Mouse (Mus musculus): ENCODE data around the gene Tenm2. TPM values are rescaled to one million over a fixed set of nuclear protein-coding genes. Genes with fewer than 3 reads are reported as not detected.
A peak's percentile ranks its signal among the peaks of the same experiment; 100 is the strongest.

The Tenm2 gene
- polyA plus RNA-seq (2015; fragmentation: Nextera tagmentation; extraction: Ambion mirVana) = 0.01 TPM in 2 replicates

DNA sequence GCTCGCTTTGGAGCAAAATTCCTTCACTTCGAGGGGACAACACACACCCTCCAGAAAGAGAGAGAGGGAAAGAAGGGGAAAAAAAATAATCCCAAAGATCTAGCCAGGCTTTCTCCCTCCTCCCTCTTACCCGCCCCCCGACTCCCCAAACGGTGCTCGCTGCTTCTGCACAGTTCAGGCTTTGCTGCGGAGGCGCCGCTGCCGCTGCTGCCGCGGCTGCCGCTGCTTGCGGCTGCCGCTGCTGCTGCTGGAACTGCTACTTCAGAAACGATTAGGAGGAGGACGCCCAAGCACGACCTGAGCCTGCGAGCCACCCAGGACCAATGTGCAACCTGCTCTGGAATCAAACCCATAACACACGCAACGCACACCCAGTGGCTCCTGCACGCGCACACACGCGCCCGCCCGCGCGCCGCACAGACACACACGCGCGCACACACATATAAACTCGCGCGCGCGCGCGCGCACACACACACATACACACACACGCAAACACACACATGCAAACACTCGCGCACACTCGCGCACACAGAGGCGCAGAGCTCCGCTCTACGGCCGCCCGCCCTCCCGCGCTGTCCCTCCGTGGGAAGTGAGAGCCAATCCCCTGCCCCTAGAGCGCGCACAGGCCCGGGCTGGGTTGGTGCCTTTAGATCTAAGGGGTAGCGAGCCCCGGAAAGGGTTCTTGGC is at the start of gene Tenm2:
TSS of gene Tenm2 (minus strand) at position 51 of the 687 bp plus-strand sequence.
- no peak for ATAC-seq (ENCODE audit: low read depth)
- Histone ChIP-seq H3K4me2 (ENCODE audit: low read depth, low read length) (peak within 1 kb of the TSS; percentile 63), H3K36me3 (ENCODE audit: control insufficient read depth, insufficient read depth) (no peaks in the 10 kb centered on the region), H3K9ac (ENCODE audit: low read depth, low read length) (no peak within 1 kb of the TSS), H3K4me3 (ENCODE audit: low read depth, low read length) (peak within 1 kb of the TSS; percentile 48), H3K4me1 (ENCODE audit: control insufficient read depth, low read depth, low read length) (no peaks in the 10 kb centered on the region), H3K27me3 (ENCODE audit: control insufficient read depth, insufficient read depth, low read depth, low read length) (peaks cover 22% of the 10 kb centered on the region), H3K27ac (ENCODE audit: low read length) (no peak within 1 kb of the TSS), H3K9me3 (replicated peaks; ENCODE audit: control insufficient read depth, low read length) (no peaks in the 10 kb centered on the region)
- under 1% methylated on average over 59 of the region's 59 CpGs for WGBS (ENCODE audit: insufficient replicate concordance)

DNA sequence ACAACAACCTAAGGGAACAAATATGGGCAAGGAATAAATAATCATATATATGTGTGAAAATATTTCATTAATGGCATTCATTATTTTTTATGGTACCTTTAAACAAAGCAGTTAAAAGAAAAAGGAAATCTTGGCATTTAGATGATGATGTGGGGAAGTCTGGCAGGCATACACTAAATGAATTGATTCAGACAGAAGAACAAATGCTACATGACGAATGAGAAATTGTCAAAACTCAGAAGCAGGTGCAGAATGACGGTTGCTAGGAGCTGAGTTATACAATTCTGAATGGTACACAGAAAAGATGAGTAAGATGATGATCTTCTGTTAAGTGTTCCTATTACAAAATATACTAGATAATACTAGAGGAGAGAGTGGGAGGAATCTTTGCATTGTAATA is 49.4 kb upstream of the Tenm2 start:
- 57% methylated on average over 2 of the region's 2 CpGs for WGBS (ENCODE audit: insufficient replicate concordance)

DNA sequence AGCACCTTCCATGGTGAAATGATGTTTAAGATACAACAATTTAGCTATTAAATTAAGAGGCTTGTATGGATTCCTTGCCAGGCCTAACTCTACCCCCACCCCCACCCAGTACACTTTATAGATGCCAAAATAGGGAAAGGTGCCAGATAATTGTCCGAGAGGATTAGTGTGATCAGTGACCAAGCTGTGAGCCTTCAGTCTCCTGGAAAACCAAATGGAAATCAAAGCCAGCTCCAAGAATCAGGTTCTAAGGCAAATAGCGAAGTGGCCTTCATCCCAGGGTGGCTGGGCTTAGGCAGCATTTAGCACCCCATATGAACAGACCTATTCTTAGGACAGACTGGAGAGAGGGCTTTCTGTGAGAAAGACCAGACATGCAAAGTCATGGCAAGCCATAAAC is 13.0 kb upstream of the Tenm2 start:
- 33% methylated on average over 2 of the region's 2 CpGs for WGBS (ENCODE audit: insufficient replicate concordance)
- no peak overlapping the region for H3K9ac ChIP-seq (ENCODE audit: low read depth, low read length)

More for the DNA sequence above, 49.4 kb upstream of the Tenm2 start:
- H3K4me2 ChIP-seq (ENCODE audit: low read depth, low read length) = no peak overlapping the region
- H3K27me3 ChIP-seq (ENCODE audit: control insufficient read depth, insufficient read depth, low read depth, low read length) = no peaks in the 10 kb centered on the region
- ATAC-seq (ENCODE audit: low read depth) = no peak
- no peak overlapping the region for H3K27ac ChIP-seq (ENCODE audit: low read length)
- H3K9me3 ChIP-seq (replicated peaks; ENCODE audit: control insufficient read depth, low read length) = no peaks in the 10 kb centered on the region
- H3K4me3 ChIP-seq (ENCODE audit: low read depth, low read length) = no peak overlapping the region
- H3K36me3 ChIP-seq (ENCODE audit: control insufficient read depth, insufficient read depth) = no peaks in the 10 kb centered on the region
- no peak overlapping the region for H3K9ac ChIP-seq (ENCODE audit: low read depth, low read length)
- H3K4me1 ChIP-seq (ENCODE audit: control insufficient read depth, low read depth, low read length) = no peaks in the 10 kb centered on the region

DNA sequence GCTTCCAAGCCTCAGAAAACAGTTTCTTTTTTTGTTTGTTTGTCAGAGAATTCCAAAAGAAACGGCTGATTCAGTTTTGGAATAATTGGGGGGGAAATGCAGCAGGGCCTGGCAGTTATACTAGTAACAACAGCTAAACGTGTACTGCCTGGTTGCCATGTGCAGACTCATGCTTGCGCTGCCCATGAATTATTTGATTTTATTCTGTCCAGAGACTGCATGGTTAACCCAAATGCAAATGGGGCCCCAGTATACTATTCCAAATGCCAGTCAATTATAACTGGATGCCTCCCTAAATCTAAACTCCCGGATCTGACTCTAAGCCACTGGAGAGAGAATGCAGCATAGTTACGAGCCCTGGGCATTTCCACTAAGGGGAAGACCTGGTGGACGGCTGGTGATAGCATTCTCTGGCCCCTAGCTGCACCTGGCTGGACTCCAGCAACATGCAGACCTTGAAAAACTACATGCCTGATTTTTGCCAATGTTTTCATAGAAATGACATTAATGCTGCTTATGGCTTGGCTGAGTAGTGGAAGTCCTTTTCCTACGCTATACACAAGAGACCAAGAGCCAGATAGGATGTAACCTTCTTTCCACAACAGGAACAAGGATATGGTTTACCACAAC is 1.4 kb upstream of the Tenm2 start:
- no peaks in the 10 kb centered on the region for H3K9me3 ChIP-seq (replicated peaks; ENCODE audit: control insufficient read depth, low read length)
- no peak overlapping the region for H3K4me3 ChIP-seq (ENCODE audit: low read depth, low read length)
- 0 out of 2 replicates have a peak overlapping the region, but pooled peaks have one; percentile 63 for H3K4me2 ChIP-seq (ENCODE audit: low read depth, low read length)
- H3K9ac ChIP-seq (ENCODE audit: low read depth, low read length) = no peak overlapping the region
- no peaks in the 10 kb centered on the region for H3K4me1 ChIP-seq (ENCODE audit: control insufficient read depth, low read depth, low read length)
- ATAC-seq (ENCODE audit: low read depth) = no peak
- 43% methylated on average over 7 of the region's 7 CpGs for WGBS (ENCODE audit: insufficient replicate concordance)
- no peak overlapping the region for H3K27ac ChIP-seq (ENCODE audit: low read length)
- H3K27me3 ChIP-seq (ENCODE audit: control insufficient read depth, insufficient read depth, low read depth, low read length) = peaks cover 22% of the 10 kb centered on the region
- H3K36me3 ChIP-seq (ENCODE audit: control insufficient read depth, insufficient read depth) = no peaks in the 10 kb centered on the region

More for the DNA sequence above, 13.0 kb upstream of the Tenm2 start:
- Histone ChIP-seq H3K36me3 (ENCODE audit: control insufficient read depth, insufficient read depth) (no peaks in the 10 kb centered on the region), H3K9me3 (replicated peaks; ENCODE audit: control insufficient read depth, low read length) (no peaks in the 10 kb centered on the region), H3K4me3 (ENCODE audit: low read depth, low read length) (no peak overlapping the region), H3K27ac (ENCODE audit: low read length) (no peak overlapping the region), H3K4me1 (ENCODE audit: control insufficient read depth, low read depth, low read length) (no peaks in the 10 kb centered on the region), H3K4me2 (ENCODE audit: low read depth, low read length) (no peak overlapping the region), H3K27me3 (ENCODE audit: control insufficient read depth, insufficient read depth, low read depth, low read length) (no peaks in the 10 kb centered on the region)
- no peak for ATAC-seq (ENCODE audit: low read depth)

DNA sequence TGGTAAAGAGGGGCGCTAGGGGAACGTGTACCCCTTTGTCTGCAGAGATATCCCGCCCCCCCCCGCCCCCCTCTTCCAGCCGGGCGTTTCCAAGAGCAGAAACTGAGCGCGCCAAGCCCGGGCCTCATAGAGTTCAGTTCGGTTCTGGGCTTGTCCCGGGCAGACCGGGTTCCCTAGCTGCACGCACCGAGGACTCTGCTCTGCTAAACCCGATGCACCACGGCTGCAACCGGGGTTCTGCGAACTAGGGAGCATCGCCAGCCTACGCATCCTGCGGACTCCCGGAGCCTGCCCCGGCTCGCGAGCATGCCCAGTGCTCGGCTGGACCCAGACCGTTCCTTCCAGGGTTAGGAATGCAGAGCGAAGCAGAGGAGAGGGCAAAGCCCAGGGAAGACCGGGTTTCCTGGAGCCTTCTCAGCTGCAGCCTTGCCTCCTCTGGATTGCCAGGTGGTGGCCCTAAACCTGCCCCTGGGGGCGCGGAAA is 878 bp upstream of the Tenm2 start:
- no peak overlapping the region for H3K9ac ChIP-seq (ENCODE audit: low read depth, low read length)
- no peaks in the 10 kb centered on the region for H3K4me1 ChIP-seq (ENCODE audit: control insufficient read depth, low read depth, low read length)
- WGBS (ENCODE audit: insufficient replicate concordance) = 2% methylated on average over 31 of the region's 31 CpGs
- H3K27ac ChIP-seq (ENCODE audit: low read length) = no peak overlapping the region
- H3K27me3 ChIP-seq (ENCODE audit: control insufficient read depth, insufficient read depth, low read depth, low read length) = peaks cover 22% of the 10 kb centered on the region
- peak overlapping the region; percentile 63 for H3K4me2 ChIP-seq (ENCODE audit: low read depth, low read length)
- ATAC-seq (ENCODE audit: low read depth) = no peak; the same call in 1 of the 2 replicates
- peak overlapping the region; percentile 48 for H3K4me3 ChIP-seq (ENCODE audit: low read depth, low read length)
- no peaks in the 10 kb centered on the region for H3K9me3 ChIP-seq (replicated peaks; ENCODE audit: control insufficient read depth, low read length)
- no peaks in the 10 kb centered on the region for H3K36me3 ChIP-seq (ENCODE audit: control insufficient read depth, insufficient read depth)

DNA sequence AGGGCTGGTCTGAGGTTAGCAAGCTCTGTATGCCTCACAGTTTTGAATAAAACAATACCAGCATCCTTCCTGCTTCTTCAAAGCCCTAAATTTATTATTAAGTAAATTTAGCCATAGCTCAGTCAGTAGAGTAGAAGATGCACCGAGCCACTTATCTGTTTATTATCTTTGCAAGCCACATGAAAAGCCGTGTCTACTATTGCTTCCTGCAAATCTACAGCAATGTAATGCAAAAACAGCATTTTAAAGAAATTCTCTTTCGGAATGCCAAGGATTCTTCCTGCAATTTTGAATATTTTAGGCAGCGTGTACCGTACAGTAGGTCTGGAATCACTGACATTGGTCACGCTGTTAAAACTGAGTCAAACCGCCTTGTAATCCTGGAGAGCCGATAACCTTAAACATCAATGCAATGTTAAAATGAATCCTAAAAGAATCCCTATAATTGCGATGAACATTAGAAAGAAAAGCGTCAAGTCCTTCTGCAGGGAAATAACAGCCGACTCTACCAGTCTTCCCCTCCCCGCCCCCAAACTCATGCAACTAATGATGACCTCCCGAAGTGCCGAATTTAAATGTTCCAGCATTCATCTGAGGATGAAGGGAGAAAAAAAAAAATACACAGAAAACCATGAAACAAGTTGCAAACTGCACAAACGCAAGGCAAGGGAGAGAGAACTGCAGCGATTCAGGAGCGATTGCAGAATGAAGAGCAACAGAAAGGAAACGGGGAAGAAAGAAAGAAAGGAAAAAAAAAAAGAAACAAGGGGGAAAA is 556 bp downstream of the Tenm2 start:
- no peaks in the 10 kb centered on the region for H3K36me3 ChIP-seq (ENCODE audit: control insufficient read depth, insufficient read depth)
- peak overlapping the region; percentile 63 for H3K4me2 ChIP-seq (ENCODE audit: low read depth, low read length)
- no peaks in the 10 kb centered on the region for H3K4me1 ChIP-seq (ENCODE audit: control insufficient read depth, low read depth, low read length)
- no peak for ATAC-seq (ENCODE audit: low read depth)
- WGBS (ENCODE audit: insufficient replicate concordance) = 10% methylated on average over 18 of the region's 18 CpGs
- peaks cover 22% of the 10 kb centered on the region for H3K27me3 ChIP-seq (ENCODE audit: control insufficient read depth, insufficient read depth, low read depth, low read length)
- H3K4me3 ChIP-seq (ENCODE audit: low read depth, low read length) = peak overlapping the region; percentile 48; the same call in 1 of the 2 replicates
- H3K27ac ChIP-seq (ENCODE audit: low read length) = no peak overlapping the region
- H3K9ac ChIP-seq (ENCODE audit: low read depth, low read length) = no peak overlapping the region
- no peaks in the 10 kb centered on the region for H3K9me3 ChIP-seq (replicated peaks; ENCODE audit: control insufficient read depth, low read length)

DNA sequence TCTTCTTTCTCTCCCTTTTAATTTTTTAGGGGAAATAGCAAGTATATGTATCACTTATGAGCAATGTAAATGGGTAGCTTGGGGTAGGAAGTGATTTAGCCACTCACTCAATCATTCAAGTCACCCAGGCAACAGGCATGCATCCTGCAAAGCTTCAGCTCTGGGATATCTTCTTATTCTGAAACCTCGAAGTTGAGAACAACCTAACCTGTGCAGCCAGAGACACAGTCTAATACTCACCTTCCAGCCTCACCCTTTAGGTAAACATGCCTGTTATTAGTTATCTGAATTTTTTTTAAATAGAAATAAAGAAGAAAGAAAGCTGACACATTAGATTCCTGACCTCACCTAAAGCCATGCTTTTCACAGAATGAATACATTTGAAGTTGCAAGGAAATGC is 8.4 kb downstream of the Tenm2 start:
- H3K4me2 ChIP-seq (ENCODE audit: low read depth, low read length) = no peak overlapping the region
- H3K36me3 ChIP-seq (ENCODE audit: control insufficient read depth, insufficient read depth) = no peaks in the 10 kb centered on the region
- H3K27me3 ChIP-seq (ENCODE audit: control insufficient read depth, insufficient read depth, low read depth, low read length) = no peaks in the 10 kb centered on the region
- no peak overlapping the region for H3K9ac ChIP-seq (ENCODE audit: low read depth, low read length)
- no peaks in the 10 kb centered on the region for H3K4me1 ChIP-seq (ENCODE audit: control insufficient read depth, low read depth, low read length)
- no peaks in the 10 kb centered on the region for H3K9me3 ChIP-seq (replicated peaks; ENCODE audit: control insufficient read depth, low read length)
- H3K27ac ChIP-seq (ENCODE audit: low read length) = no peak overlapping the region
- WGBS (ENCODE audit: insufficient replicate concordance) = 55% methylated on average over 1 of the region's 1 CpGs
- ATAC-seq (ENCODE audit: low read depth) = no peak
- no peak overlapping the region for H3K4me3 ChIP-seq (ENCODE audit: low read depth, low read length)

DNA sequence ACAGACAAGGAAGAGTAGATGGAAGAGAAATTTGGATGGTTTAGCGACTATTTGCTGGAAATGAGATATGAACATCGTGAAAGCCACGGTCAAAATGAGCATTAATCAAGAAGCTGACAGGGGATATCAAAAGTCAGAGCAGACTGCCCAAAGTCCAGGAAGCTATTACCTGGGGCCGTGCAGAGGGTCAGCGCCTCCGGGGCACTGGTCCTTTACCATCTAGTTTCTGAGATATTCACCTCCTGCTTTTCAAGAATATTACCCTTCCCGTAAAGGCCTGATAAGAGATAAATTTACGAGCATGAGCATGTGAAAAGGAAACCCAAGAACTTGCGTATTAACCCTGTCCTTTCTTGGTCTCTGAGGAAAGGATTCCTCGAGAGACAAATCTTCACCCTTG is 8.8 kb downstream of the Tenm2 start:
- 56% methylated on average over 10 of the region's 10 CpGs for WGBS (ENCODE audit: insufficient replicate concordance)
- no peak for ATAC-seq (ENCODE audit: low read depth)
- no peak overlapping the region for H3K27ac ChIP-seq (ENCODE audit: low read length)
- H3K9me3 ChIP-seq (replicated peaks; ENCODE audit: control insufficient read depth, low read length) = no peaks in the 10 kb centered on the region
- H3K4me2 ChIP-seq (ENCODE audit: low read depth, low read length) = no peak overlapping the region
- H3K36me3 ChIP-seq (ENCODE audit: control insufficient read depth, insufficient read depth) = no peaks in the 10 kb centered on the region
- no peaks in the 10 kb centered on the region for H3K27me3 ChIP-seq (ENCODE audit: control insufficient read depth, insufficient read depth, low read depth, low read length)
- no peaks in the 10 kb centered on the region for H3K4me1 ChIP-seq (ENCODE audit: control insufficient read depth, low read depth, low read length)
- no peak overlapping the region for H3K4me3 ChIP-seq (ENCODE audit: low read depth, low read length)
- no peak overlapping the region for H3K9ac ChIP-seq (ENCODE audit: low read depth, low read length)

Measured in liver, embryonic 16.5 days (tissue).